Mouse (Mus musculus) G1E (cell line): ENCODE results near the gene Ift74.

ENCODE experiments used
- CTCF ChIP-seq: IDR thresholded peaks from 2 replicates; pipeline ENCODE4 v1.5.1; 2012; ENCODE audit warnings: low read depth, low read length, inconsistent platforms, mixed read lengths
- GATA1 ChIP-seq: IDR thresholded peaks from 2 replicates; pipeline ENCODE4 v1.6.1; 2012; ENCODE audit warnings: borderline replicate concordance, low read length, inconsistent platforms, mixed read lengths

DNA sequence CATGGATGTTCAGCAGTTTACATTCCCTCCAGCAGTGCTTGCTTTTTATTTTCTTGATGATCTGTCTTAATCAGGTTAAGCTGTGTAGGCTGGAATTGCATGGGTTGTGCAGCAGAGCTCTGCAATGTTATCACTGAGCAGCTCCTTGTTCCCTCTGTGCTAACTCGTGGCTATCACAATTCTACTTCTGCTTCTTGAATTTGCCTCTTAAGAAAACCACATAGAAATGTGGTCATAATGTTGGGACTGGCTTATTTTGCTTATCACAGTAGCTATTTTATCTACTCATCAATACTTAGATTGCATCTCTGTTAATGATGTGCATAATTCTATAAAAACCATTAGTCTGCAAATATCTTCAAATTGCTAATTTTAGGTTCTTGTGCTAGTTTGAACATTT lies 67.7 kb downstream of the Ift74 start:
- TF ChIP-seq CTCF (no peak), GATA1 (no peak)
